Comparison of ENCODE assay signal across 28 mouse cellular contexts in genomic region chr11:36113326-36113725, GRCm38 (mm10).
DNase-seq lines count a peak whose midpoint lies in the region; ATAC-seq lines count a peak whose summit lies in the region.
"Had no signal": no experiment of that assay in that cellular context is flagged by ENCODE, and none has a peak within 500 bp of the region (broad histone marks: within the 10 kb centered on the region; RNA-seq: fewer than 3 reads in every experiment).

No protein-coding gene starts in this region.

- ATAC-seq in frontal cortex, adult (ENCODE audit: low TSS enrichment) = peak; percentile 12; the same call in 1 of the 2 replicates
- no peak for ATAC-seq in midbrain, embryonic 16.5 days
- no peak for ATAC-seq in midbrain, embryonic 15.5 days (replicated peaks)
- ATAC-seq: activated CD4-positive, CD25-positive, alpha-beta regulatory T cell, adult 4 months; CD4-positive, CD25-positive, alpha-beta regulatory T cell, adult 4 months; forebrain, embryonic 14.5 days; Patski had no signal

- H3K4me1 ChIP-seq in midbrain, embryonic 16.5 days (ENCODE audit: control insufficient read depth, insufficient read depth, low read length) = peaks cover 23% of the 10 kb centered on the region
- H3K4me1 ChIP-seq in midbrain, embryonic 15.5 days = peaks cover 27% of the 10 kb centered on the region

- H3K27ac ChIP-seq in midbrain, embryonic 16.5 days (ENCODE audit: low read length) = 0 out of 2 replicates have a peak overlapping the region, but pooled peaks have one; percentile 15
- no peak overlapping the region for H3K27ac ChIP-seq in midbrain, embryonic 15.5 days
- H3K27ac ChIP-seq: embryonic facial prominence, embryonic 13.5 days; embryonic facial prominence, embryonic 15.5 days; forebrain, embryonic 10.5 days; forebrain, embryonic 12.5 days had no signal

- no peaks in the 10 kb centered on the region for H3K9me3 ChIP-seq in midbrain, embryonic 16.5 days (replicated peaks; ENCODE audit: control insufficient read depth, low read length, poor library complexity, severe bottlenecking)
- H3K9me3 ChIP-seq in midbrain, embryonic 15.5 days = no peaks in the 10 kb centered on the region
- H3K9me3 ChIP-seq: embryonic facial prominence, embryonic 13.5 days; embryonic facial prominence, embryonic 15.5 days; forebrain, embryonic 10.5 days; forebrain, embryonic 12.5 days had no signal

- intact Hi-C loops in left cerebral cortex, postnatal 36 days (cut with DNase I) = no loop called here

- no peaks in the 10 kb centered on the region for H3K36me3 ChIP-seq in midbrain, embryonic 16.5 days (ENCODE audit: control insufficient read depth, insufficient read depth, low read length)
- no peaks in the 10 kb centered on the region for H3K36me3 ChIP-seq in midbrain, embryonic 15.5 days (replicated peaks)
- H3K36me3 ChIP-seq: embryonic facial prominence, embryonic 13.5 days; embryonic facial prominence, embryonic 15.5 days; forebrain, embryonic 10.5 days; forebrain, embryonic 12.5 days; G1E had no signal

- no peak overlapping the region for H3K4me2 ChIP-seq in midbrain, embryonic 16.5 days (ENCODE audit: low read length)
- no peak overlapping the region for H3K4me2 ChIP-seq in midbrain, embryonic 15.5 days
- H3K4me2 ChIP-seq: embryonic facial prominence, embryonic 13.5 days; embryonic facial prominence, embryonic 15.5 days; forebrain, embryonic 12.5 days had no signal

- no peak overlapping the region for H3K4me3 ChIP-seq in midbrain, embryonic 16.5 days (ENCODE audit: low read depth, low read length)
- H3K4me3 ChIP-seq in midbrain, embryonic 15.5 days = no peak overlapping the region
- H3K4me3 ChIP-seq: embryonic facial prominence, embryonic 13.5 days; embryonic facial prominence, embryonic 15.5 days; erythroblast, embryonic 14.5 days; forebrain, embryonic 10.5 days; forebrain, embryonic 12.5 days had no signal

- no peak for DNase-seq in frontal cortex, postnatal 36 days (ENCODE audit: low spot score in 2 of 2)
- peak; percentile 28 to 35 for DNase-seq in left cerebral cortex, postnatal 36 days (ENCODE audit: low spot score in 2 of 2)
- DNase-seq in left cerebral cortex, adult 18-20 months (ENCODE audit: low spot score in 2 of 2) = no peak
- peak; percentile 51 for DNase-seq in brain, adult 2 months (ENCODE audit: low read depth, low spot score)
- DNase-seq: adrenal gland, adult 8-10 months; adrenal gland, postnatal 14 days; adrenal gland, postnatal 36 days; B cell, adult 2 months; cerebellum, adult 11 months; cerebellum, adult 18-20 months; cerebellum, adult 8-10 months; cerebellum, adult 9-11 months; cerebellum, postnatal 14 days; cerebellum, postnatal 36 days; embryo, embryonic 11 days had no signal

- WGBS in midbrain, embryonic 16.5 days = 85% methylated on average over 12 of the region's 12 CpGs
- WGBS in midbrain, embryonic 15.5 days = 88% methylated on average over 12 of the region's 12 CpGs

- H3K9ac ChIP-seq in midbrain, embryonic 16.5 days (ENCODE audit: low read depth, low read length) = no peak overlapping the region
- no peak overlapping the region for H3K9ac ChIP-seq in midbrain, embryonic 15.5 days
- H3K9ac ChIP-seq: embryonic facial prominence, embryonic 13.5 days; embryonic facial prominence, embryonic 15.5 days; forebrain, embryonic 12.5 days had no signal

- H3K27me3 ChIP-seq in midbrain, embryonic 16.5 days (ENCODE audit: control insufficient read depth, insufficient read depth, low read depth, low read length) = no peaks in the 10 kb centered on the region
- no peaks in the 10 kb centered on the region for H3K27me3 ChIP-seq in midbrain, embryonic 15.5 days (replicated peaks)
- H3K27me3 ChIP-seq: embryonic facial prominence, embryonic 13.5 days; embryonic facial prominence, embryonic 15.5 days had no signal

Comparison
In these comparisons a context has a peak if more than half of its experiments do, and no peak if none do; other contexts are left out.
1. DNase-seq: peak in left cerebral cortex, postnatal 36 days (2 of 2) and brain, adult 2 months (single experiment); none in frontal cortex, postnatal 36 days (0 of 2) and left cerebral cortex, adult 18-20 months (0 of 2).